Mouse (Mus musculus) G1E (cell line): ENCODE measurements around the gene Cwc22.

Experiments
- CTCF ChIP-seq: IDR thresholded peaks from 2 replicates; pipeline ENCODE4 v1.5.1; 2012; ENCODE audit warnings: low read depth, low read length, inconsistent platforms, mixed read lengths
- GATA1 ChIP-seq: IDR thresholded peaks from 2 replicates; pipeline ENCODE4 v1.6.1; 2012; ENCODE audit warnings: borderline replicate concordance, low read length, inconsistent platforms, mixed read lengths

DNA sequence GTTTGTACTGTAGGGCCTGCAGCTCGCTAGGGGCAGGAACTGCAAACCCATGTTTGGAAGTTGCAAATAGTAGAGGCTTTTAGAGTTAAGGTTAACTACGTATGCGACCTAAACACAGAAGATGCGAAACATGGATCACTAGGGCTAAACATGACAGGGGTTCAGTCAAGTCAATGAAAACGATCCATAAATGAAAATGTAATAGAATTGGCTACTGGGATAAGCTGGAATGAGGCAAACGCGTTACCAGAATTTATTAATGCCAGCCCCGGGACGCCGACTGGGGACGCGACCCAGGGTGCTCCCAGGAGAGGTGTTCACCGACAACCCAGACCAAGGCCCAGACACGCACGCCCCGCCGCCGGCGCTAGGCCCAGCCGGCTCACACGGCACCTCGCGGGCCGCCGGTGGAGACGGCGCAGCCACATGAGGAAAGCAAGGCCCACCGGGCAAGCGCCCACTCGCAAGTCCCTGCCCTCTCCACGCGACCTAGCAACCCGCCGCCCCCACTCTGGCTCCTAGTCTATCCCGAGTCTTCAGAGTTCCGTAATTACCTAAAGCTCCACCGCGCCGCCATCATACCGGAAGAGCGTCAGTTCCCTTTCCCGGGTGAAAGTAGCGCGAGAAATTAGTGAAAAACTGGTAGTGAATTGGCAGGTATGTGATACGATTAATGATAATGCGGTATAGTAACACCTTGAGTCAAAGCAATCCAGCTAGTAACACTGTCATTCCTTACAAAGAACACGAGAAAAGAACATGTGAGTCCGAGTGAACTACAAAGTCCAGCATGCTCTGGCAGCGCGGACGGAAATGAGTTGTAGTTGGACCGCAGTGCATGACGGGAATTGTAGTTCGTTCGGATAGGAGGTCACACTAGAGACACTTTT, at the start of gene Cwc22:
- TF ChIP-seq CTCF (no peak), GATA1 (no peak)
